Mouse (Mus musculus) heart, postnatal 0 days (tissue): ENCODE measurements around the gene Rcor3. TPM values are rescaled to one million over a fixed set of nuclear protein-coding genes. Genes with fewer than 3 reads are reported as not detected.

ENCODE experiments used
- ATAC-seq: fragments of 200-750 bp; cut with Nextera tagmentation; 2 replicates; pipeline ENCODE4 v1.8.0; 2017; ENCODE audit warnings: low read depth, moderate number of reproducible peaks, moderate library complexity; ENCODE audit not compliant: insufficient read depth
- DNase-seq: peaks from one replicate; pipeline ENCODE4 v3.0.0-alpha.2; 2016; ENCODE audit warnings: low spot score
- H3K27ac ChIP-seq: fragments of 300-500 bp; sonication (generic); 2 replicates; pipeline ENCODE4 v1.5.1; 2014; ENCODE audit warnings: low read depth, mild to moderate bottlenecking
- H3K27me3 ChIP-seq: fragments of 300-500 bp; sonication (generic); 2 replicates; pipeline ENCODE4 v1.6.1; 2014; ENCODE audit warnings: low read length, mixed read lengths; ENCODE audit not compliant: control insufficient read depth, insufficient read depth
- H3K36me3 ChIP-seq: fragments of 300-500 bp; sonication (generic); replicated peaks from 2 replicates; pipeline ENCODE4 v1.6.1; 2014; ENCODE audit warnings: low read length, mixed read lengths; ENCODE audit not compliant: control insufficient read depth, insufficient read depth
- H3K4me1 ChIP-seq: fragments of 300-500 bp; sonication (generic); 2 replicates; pipeline ENCODE4 v1.6.1; 2014; ENCODE audit warnings: antibody characterized with exemption; ENCODE audit not compliant: control insufficient read depth, insufficient read depth
- H3K4me2 ChIP-seq: fragments of 300-500 bp; sonication (generic); 2 replicates; pipeline ENCODE4 v1.6.1; 2014; ENCODE audit warnings: low read depth, mild to moderate bottlenecking, low read length, moderate library complexity
- H3K4me3 ChIP-seq: fragments of 300-500 bp; sonication (generic); 2 replicates; pipeline ENCODE4 v1.5.1; 2014; ENCODE audit warnings: low read depth, low read length
- H3K9ac ChIP-seq: fragments of 300-500 bp; sonication (generic); replicated peaks from 2 replicates; pipeline ENCODE4 v1.6.1; 2014; ENCODE audit warnings: low read depth, low read length, mixed read lengths
- H3K9me3 ChIP-seq: fragments of 300-500 bp; sonication (generic); replicated peaks from 2 replicates; pipeline ENCODE4 v1.6.1; 2016; ENCODE audit warnings: low read length; ENCODE audit not compliant: control insufficient read depth
- CTCF ChIP-seq: IDR thresholded peaks from 2 replicates; pipeline ENCODE4 v1.5.1; 2016; ENCODE audit warnings: antibody characterized with exemption, control low read depth, low read depth
- EP300 ChIP-seq: IDR thresholded peaks from 2 replicates; pipeline ENCODE4 v1.6.1; 2016; ENCODE audit warnings: antibody characterized with exemption, low read depth
- WGBS: fragments of 180-500 bp; shearing (Covaris S2); extraction: QIAGEN DNeasy Blood & Tissue Kit; methylation state at CpG from one replicate; pipeline ENCODE4 v1.1.7; 2014; 5-methylcytosine and 5-hydroxymethylcytosine counted together
- polyA plus RNA-seq: library from polyadenylated mRNA; unstranded; fragments of >200 nt; fragmentation: Nextera tagmentation; extraction: Ambion mirVana; gene quantifications from 2 replicates; pipeline ENCODE4 v1.2.1, GENCODE M21; 2015
- total RNA-seq: library from RNA; depleted of rRNA; stranded (reverse); fragments of >200 nt; gene quantifications from 2 replicates; pipeline ENCODE4 v1.2.3, GENCODE M21; 2014; ENCODE audit warnings: low replicate concordance

Gene Rcor3
- total and polyA plus RNA-seq, 2 experiments from 2014 or later = 19.8 to 35.7 TPM

DNA sequence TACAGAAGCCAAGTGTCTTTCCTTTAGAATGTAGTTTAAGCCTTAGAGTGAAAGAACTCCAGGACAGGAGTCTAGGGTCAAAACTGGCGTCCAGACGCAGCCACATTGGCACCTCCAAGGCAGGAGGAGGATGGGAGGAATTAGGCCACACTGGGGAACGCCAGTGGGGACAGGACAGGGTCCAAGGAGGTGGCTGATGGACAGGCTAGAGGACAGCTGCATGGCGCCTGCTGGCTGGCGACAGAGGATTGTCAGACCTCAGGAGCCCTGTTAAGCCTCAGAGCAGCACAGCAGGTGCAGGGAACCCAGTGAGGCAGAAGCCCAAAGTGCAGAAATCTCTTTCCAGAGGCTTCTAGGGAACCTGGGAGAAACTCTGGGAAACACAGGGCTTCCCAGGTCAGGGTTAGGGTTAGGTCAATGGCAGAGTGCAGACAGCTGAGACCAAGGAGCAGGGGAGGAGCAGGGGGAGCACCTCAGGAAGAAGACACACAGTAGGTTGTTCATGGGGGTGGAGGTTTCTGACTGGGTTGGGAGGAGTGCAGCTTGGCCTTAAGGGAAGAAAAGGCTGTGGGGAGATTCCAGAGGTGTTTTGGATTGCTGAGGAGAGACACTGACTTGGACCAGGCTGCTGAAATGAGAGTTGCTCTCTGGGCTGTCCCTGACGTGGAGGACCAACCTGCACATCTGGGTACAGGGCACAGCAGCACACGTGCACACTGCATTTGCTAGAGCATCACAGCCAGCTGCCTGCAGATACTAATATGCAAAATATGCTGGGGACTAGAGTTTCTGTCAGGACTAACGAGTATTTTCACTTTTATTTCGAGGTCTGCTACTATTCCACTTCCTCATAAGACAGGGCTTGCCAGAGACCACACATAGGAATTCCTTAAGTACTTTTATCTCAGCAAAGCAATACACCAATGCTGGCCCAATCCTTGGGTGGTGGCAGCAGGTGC, 48.4 kb downstream of the Rcor3 start:
- H3K4me3 ChIP-seq = no peak overlapping the region
- H3K4me2 ChIP-seq = no peak overlapping the region
- DNase-seq = no peak
- no peak overlapping the region for H3K27ac ChIP-seq
- peaks cover 31% of the 10 kb centered on the region for H3K4me1 ChIP-seq
- no peaks in the 10 kb centered on the region for H3K9me3 ChIP-seq
- no peak for TF ChIP-seq EP300
- TF ChIP-seq CTCF = no peak
- no peaks in the 10 kb centered on the region for H3K27me3 ChIP-seq
- 0 out of 2 replicates have a peak overlapping the region, but pooled peaks have one; percentile 2 for H3K9ac ChIP-seq
- ATAC-seq = no peak
- 70% methylated on average over 9 of the region's 9 CpGs for WGBS
- H3K36me3 ChIP-seq = 0 out of 2 replicates have a peak, but pooled peaks cover 11% of the 10 kb centered on the region

DNA sequence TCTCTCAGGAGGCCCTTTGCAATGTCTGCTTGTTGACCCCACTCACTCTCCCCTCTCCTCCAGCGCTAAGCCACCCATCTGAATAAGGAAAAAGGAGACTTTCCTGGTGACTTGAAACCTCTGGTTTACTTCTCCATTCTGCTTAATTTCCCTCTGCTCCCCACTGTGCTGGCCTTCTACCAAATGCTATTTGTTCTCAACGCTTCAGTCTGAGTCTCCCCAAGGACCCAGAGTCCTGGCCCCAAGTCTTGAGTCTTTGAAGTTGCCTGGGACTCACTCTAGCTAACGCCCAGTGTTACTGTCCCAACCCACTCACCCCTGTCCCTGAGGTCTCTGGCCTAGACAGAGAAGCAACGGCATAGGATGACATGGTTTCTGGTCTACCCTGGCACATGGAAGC, 49.9 kb downstream of the Rcor3 start:
- no peak for TF ChIP-seq EP300
- no peak for TF ChIP-seq CTCF
- Histone ChIP-seq H3K27ac (no peak overlapping the region), H3K9ac (no peak overlapping the region), H3K4me1 (peaks cover 31% of the 10 kb centered on the region), H3K4me3 (no peak overlapping the region), H3K4me2 (no peak overlapping the region), H3K9me3 (no peaks in the 10 kb centered on the region), H3K27me3 (no peaks in the 10 kb centered on the region), H3K36me3 (0 out of 2 replicates have a peak, but pooled peaks cover 14% of the 10 kb centered on the region)
- DNase-seq (no peak), ATAC-seq (no peak)
- WGBS = 74% methylated on average over 4 of the region's 4 CpGs

DNA sequence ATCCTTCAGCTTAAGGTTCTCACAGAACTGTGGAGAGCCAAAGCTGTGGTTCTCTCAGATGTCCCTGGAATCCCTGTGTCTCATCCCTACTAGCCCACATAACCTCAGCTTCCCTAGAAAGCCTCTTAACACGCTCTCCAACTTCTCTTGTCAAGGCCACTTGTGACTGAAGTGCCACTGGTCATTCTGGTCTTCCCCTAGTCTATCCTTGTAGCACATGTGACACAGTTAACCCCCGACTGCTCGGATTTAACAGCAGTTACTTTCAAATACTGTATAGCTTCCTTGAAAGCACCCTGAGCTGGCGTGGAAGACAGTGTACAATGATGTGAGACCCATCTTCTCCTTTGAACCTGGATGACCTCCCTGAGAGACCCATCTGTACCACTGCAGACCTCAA, 50.8 kb downstream of the Rcor3 start:
- no peak for ATAC-seq
- no peak overlapping the region for H3K9ac ChIP-seq
- TF ChIP-seq EP300 (no peak), CTCF (no peak)
- H3K4me2 ChIP-seq = no peak overlapping the region
- peaks cover 7% of the 10 kb centered on the region for H3K9me3 ChIP-seq
- 50% methylated on average over 4 of the region's 4 CpGs for WGBS
- H3K4me3 ChIP-seq = no peak overlapping the region
- H3K36me3 ChIP-seq = peaks cover 20% of the 10 kb centered on the region
- peak; percentile 39 for DNase-seq
- no peak overlapping the region for H3K27ac ChIP-seq
- H3K27me3 ChIP-seq = no peaks in the 10 kb centered on the region
- H3K4me1 ChIP-seq = peaks cover 31% of the 10 kb centered on the region

DNA sequence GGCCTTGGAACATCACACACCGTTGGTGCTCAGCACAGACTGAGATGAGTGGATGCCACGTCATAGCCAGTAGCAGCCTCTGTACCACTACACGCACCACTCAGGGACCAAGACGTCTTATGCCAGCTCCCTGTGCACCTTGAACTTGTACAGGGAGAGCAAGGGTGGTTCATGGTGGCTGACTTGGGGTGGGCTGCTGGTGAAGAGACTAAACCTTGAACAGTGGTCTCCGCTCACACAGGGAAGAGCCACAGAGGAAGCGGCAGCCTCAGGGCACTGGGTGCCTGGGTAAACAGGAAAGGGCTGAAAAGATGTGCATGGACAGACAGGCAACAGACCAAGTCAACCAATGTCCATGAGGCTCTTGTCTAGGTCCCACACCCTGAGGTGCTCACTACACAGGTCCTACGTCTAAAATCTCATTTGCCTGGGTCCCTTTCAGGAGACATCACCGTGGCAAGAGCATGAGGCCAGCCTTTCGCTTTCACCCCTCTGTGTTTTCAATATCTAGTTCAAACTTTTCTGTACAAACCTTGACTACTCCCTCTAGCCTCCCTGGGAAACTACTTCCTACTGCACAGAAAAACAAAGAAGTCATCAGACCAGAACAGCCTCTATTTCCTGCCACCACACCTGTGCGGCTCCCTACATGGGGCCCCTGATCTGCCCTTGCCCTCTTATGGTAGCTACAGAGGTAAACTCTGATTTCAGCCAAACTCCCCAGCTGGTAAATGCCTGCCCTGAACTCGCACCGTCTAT, 51.4 kb downstream of the Rcor3 start:
- DNase-seq (no peak), ATAC-seq (no peak)
- H3K4me3 ChIP-seq = no peak overlapping the region
- TF ChIP-seq CTCF (no peak), EP300 (no peak)
- H3K36me3 ChIP-seq = peaks cover 27% of the 10 kb centered on the region
- H3K27ac ChIP-seq = no peak overlapping the region
- H3K9ac ChIP-seq = no peak overlapping the region
- H3K4me1 ChIP-seq = peaks cover 28% of the 10 kb centered on the region
- H3K27me3 ChIP-seq = no peaks in the 10 kb centered on the region
- H3K9me3 ChIP-seq = peaks cover 13% of the 10 kb centered on the region
- no peak overlapping the region for H3K4me2 ChIP-seq
- WGBS = 80% methylated on average over 12 of the region's 12 CpGs

DNA sequence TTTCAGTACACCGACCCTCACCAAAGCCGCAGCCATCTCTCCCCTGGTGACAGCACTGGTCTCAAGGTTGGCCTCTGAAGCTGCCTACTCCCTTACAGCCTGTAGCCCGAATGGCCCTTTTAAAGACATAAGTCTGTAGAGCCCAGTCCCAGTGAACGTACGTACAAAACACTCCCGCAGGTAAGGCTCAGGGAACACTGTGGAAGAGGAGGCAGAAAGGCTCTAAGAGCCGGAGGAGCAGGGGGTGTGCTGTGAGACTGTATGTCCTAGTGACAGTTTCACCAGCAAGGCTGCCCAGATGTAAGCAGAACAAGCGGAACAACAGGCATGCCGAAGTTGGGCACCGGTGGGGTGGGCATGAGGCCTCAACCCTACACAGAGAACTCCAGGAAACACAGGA, 52.6 kb downstream of the Rcor3 start:
- WGBS = 89% methylated on average over 10 of the region's 10 CpGs
- Histone ChIP-seq H3K4me1 (peaks cover 18% of the 10 kb centered on the region), H3K27ac (no peak overlapping the region), H3K27me3 (no peaks in the 10 kb centered on the region), H3K4me3 (no peak overlapping the region), H3K9me3 (peaks cover 20% of the 10 kb centered on the region), H3K4me2 (no peak overlapping the region), H3K36me3 (peaks cover 35% of the 10 kb centered on the region), H3K9ac (no peak overlapping the region)
- no peak for DNase-seq
- ATAC-seq = no peak
- TF ChIP-seq EP300 (no peak), CTCF (no peak)
